Mouse (Mus musculus) ES-Bruce4 (cell line): ENCODE results near the gene Fitm1. TPM values are rescaled to one million over a fixed set of nuclear protein-coding genes. Genes with fewer than 3 reads are reported as not detected.

ENCODE experiments used
- H3K27ac ChIP-seq: 2 replicates; pipeline ENCODE4 v1.5.1; 2012; ENCODE audit warnings: low read length, inconsistent platforms; ENCODE audit not compliant: insufficient read depth
- H3K27me3 ChIP-seq: 2 replicates; pipeline ENCODE4 v1.6.1; 2012; ENCODE audit warnings: mild to moderate bottlenecking, low read length, inconsistent platforms; ENCODE audit not compliant: control insufficient read depth, poor library complexity, insufficient read depth, severe bottlenecking
- H3K36me3 ChIP-seq: 2 replicates; pipeline ENCODE4 v1.6.1; 2012; ENCODE audit warnings: inconsistent platforms, mild to moderate bottlenecking, low read length, moderate library complexity; ENCODE audit not compliant: control insufficient read depth, poor library complexity, insufficient read depth, severe bottlenecking
- H3K4me1 ChIP-seq: one replicate; pipeline ENCODE4 v1.8.1; 2011; ENCODE audit warnings: low read length; ENCODE audit not compliant: control insufficient read depth, insufficient read depth
- H3K4me3 ChIP-seq: 2 replicates; pipeline ENCODE4 v1.5.1; 2011; ENCODE audit warnings: low read depth, mild to moderate bottlenecking, low read length
- H3K9ac ChIP-seq: 2 replicates; pipeline ENCODE4 v1.6.1; 2012; ENCODE audit warnings: low read depth, mild to moderate bottlenecking, inconsistent platforms; ENCODE audit not compliant: poor library complexity, severe bottlenecking
- H3K9me3 ChIP-seq: replicated peaks from 2 replicates; pipeline ENCODE4 v1.6.1; 2012; ENCODE audit warnings: mild to moderate bottlenecking, low read length, inconsistent platforms; ENCODE audit not compliant: control insufficient read depth, poor library complexity, insufficient read depth, severe bottlenecking
- CTCF ChIP-seq: IDR thresholded peaks from one replicate; pipeline ENCODE4 v1.8.1; 2011; ENCODE audit warnings: low read depth, low read length
- EP300 ChIP-seq: IDR thresholded peaks from 2 replicates; pipeline ENCODE4 v1.6.1; 2011; ENCODE audit warnings: low read depth, low read length; ENCODE audit not compliant: insufficient read depth
- POLR2A ChIP-seq: IDR thresholded peaks from one replicate; pipeline ENCODE4 v1.8.1; 2011; ENCODE audit warnings: low read length; ENCODE audit not compliant: insufficient read depth
- polyA plus RNA-seq: library from polyadenylated mRNA; stranded (reverse); fragments of >200 nt; gene quantifications from 2 replicates; pipeline ENCODE4 v1.2.4, GENCODE M21; 2011; ENCODE audit warnings: low read depth; ENCODE audit not compliant: missing spikeins, insufficient read depth, insufficient read length

The Fitm1 gene
- polyA plus RNA-seq, 1 experiment: 1.5 TPM

- no peaks in the 10 kb centered on the region for H3K9me3 ChIP-seq
- H3K27ac ChIP-seq: no peak overlapping the region
- TF ChIP-seq CTCF: no peak
- TF ChIP-seq EP300: no peak
- no peak for TF ChIP-seq POLR2A
- no peak overlapping the region for H3K4me3 ChIP-seq
- peaks cover 1% of the 10 kb centered on the region for H3K4me1 ChIP-seq
- H3K27me3 ChIP-seq: no peaks in the 10 kb centered on the region
- no peaks in the 10 kb centered on the region for H3K36me3 ChIP-seq
- no peak overlapping the region for H3K9ac ChIP-seq
Observed at GRCm38 (mm10) chr14:55555788-55556187, 19.6 kb upstream of the Fitm1 start.

GRCm38 (mm10) chr14:55557003-55557402, 18.4 kb upstream of the Fitm1 start:
- no peak overlapping the region for H3K27ac ChIP-seq
- no peak overlapping the region for H3K9ac ChIP-seq
- 0 out of 2 replicates have a peak, but pooled peaks have one; percentile 48 for TF ChIP-seq EP300
- no peak for TF ChIP-seq POLR2A
- peak; percentile 91 for TF ChIP-seq CTCF

GRCm38 (mm10) chr14:55557587-55557986, 17.8 kb upstream of the Fitm1 start:
- no peak overlapping the region for H3K9ac ChIP-seq
- TF ChIP-seq EP300 (no peak), CTCF (no peak), POLR2A (no peak)
- peaks cover 1% of the 10 kb centered on the region for H3K4me1 ChIP-seq
- no peaks in the 10 kb centered on the region for H3K9me3 ChIP-seq
- no peaks in the 10 kb centered on the region for H3K36me3 ChIP-seq
- H3K27ac ChIP-seq: no peak overlapping the region
- no peaks in the 10 kb centered on the region for H3K27me3 ChIP-seq
- no peak overlapping the region for H3K4me3 ChIP-seq

More at GRCm38 (mm10) chr14:55557003-55557402, 18.4 kb upstream of the Fitm1 start:
- Histone ChIP-seq H3K4me3 (no peak overlapping the region), H3K27me3 (no peaks in the 10 kb centered on the region), H3K4me1 (peaks cover 1% of the 10 kb centered on the region), H3K36me3 (no peaks in the 10 kb centered on the region), H3K9me3 (no peaks in the 10 kb centered on the region)

- Histone ChIP-seq H3K4me3 (peak overlapping the region; percentile 22; the same call in 1 of the 2 replicates), H3K27ac (no peak overlapping the region), H3K9me3 (no peaks in the 10 kb centered on the region), H3K4me1 (peaks cover 1% of the 10 kb centered on the region), H3K9ac (peak overlapping the region; percentile 38), H3K27me3 (no peaks in the 10 kb centered on the region), H3K36me3 (no peaks in the 10 kb centered on the region)
- no peak for TF ChIP-seq EP300
- TF ChIP-seq POLR2A: no peak
- no peak for TF ChIP-seq CTCF
Observed at GRCm38 (mm10) chr14:55558740-55559448, 16.5 kb upstream of the Fitm1 start.

GRCm38 (mm10) chr14:55559799-55560201, 15.6 kb upstream of the Fitm1 start, which contains the start of gene Dcaf11:
TSS of gene Dcaf11 (plus strand) at chr14:55560006.
- H3K27ac ChIP-seq: peak within 1 kb of the TSS; percentile 86
- H3K4me3 ChIP-seq: peak within 1 kb of the TSS; percentile 79
- no peaks in the 10 kb centered on the region for H3K9me3 ChIP-seq
- peak within 1 kb of the TSS; percentile 38 for H3K9ac ChIP-seq
- no peaks in the 10 kb centered on the region for H3K4me1 ChIP-seq
- TF ChIP-seq EP300 (0 out of 2 replicates have a peak, but pooled peaks have one; percentile 67), POLR2A (no peak)
- H3K36me3 ChIP-seq: no peaks in the 10 kb centered on the region
- no peaks in the 10 kb centered on the region for H3K27me3 ChIP-seq

GRCm38 (mm10) chr14:55560202-55561073, 15.0 kb upstream of the Fitm1 start, which contains the start of gene A730061H03Rik:
TSS of gene A730061H03Rik (minus strand) at chr14:55560406.
- no peaks in the 10 kb centered on the region for H3K9me3 ChIP-seq
- TF ChIP-seq POLR2A (peak; percentile 30), CTCF (no peak), EP300 (no peak)
- H3K27ac ChIP-seq: peak within 1 kb of the TSS; percentile 86
- peaks cover 3% of the 10 kb centered on the region; the same call in 1 of the 2 replicates for H3K36me3 ChIP-seq
- no peaks in the 10 kb centered on the region for H3K4me1 ChIP-seq
- no peaks in the 10 kb centered on the region for H3K27me3 ChIP-seq
- H3K4me3 ChIP-seq: peak within 1 kb of the TSS; percentile 79
- H3K9ac ChIP-seq: peak within 1 kb of the TSS; percentile 38
